Mouse (Mus musculus) ES-CJ7 (cell line): Measurements from ENCODE around the gene Cwf19l1.
"Not testable (repeated sequence)": the region's sequence is repeated elsewhere in the genome, so short reads cannot be mapped to it uniquely, and the experiment has no call there.

Source experiments
- DNase-seq: peaks from one replicate; pipeline ENCODE4 v3.0.0; 2011; ENCODE audit warnings: low read depth, low spot score

Gene Cwf19l1

GRCm38 (mm10) chr19:44135072-44135959 lies at the start of gene Cwf19l1:
Gene Cwf19l1, minus strand, starts transcription at chr19:44135876.
- DNase-seq, result peak; percentile 88

GRCm38 (mm10) chr19:44183968-44184367 lies 48.3 kb upstream of the Cwf19l1 start:
- no peak for DNase-seq

- DNase-seq, result no peak
Measured at GRCm38 (mm10) chr19:44180502-44180901, 44.8 kb upstream of the Cwf19l1 start.

- no peak for DNase-seq
Measured at GRCm38 (mm10) chr19:44176741-44177140, 41.1 kb upstream of the Cwf19l1 start.

- no peak for DNase-seq
Measured at GRCm38 (mm10) chr19:44174835-44175234, 39.2 kb upstream of the Cwf19l1 start.

- peak; percentile 64 for DNase-seq
Measured at GRCm38 (mm10) chr19:44161515-44161914, 25.8 kb upstream of the Cwf19l1 start.

GRCm38 (mm10) chr19:44159386-44159785 lies 23.7 kb upstream of the Cwf19l1 start:
- DNase-seq, result no peak

- DNase-seq, result no peak
Measured at GRCm38 (mm10) chr19:44157005-44157404, 21.3 kb upstream of the Cwf19l1 start.

GRCm38 (mm10) chr19:44153781-44154180 lies 18.1 kb upstream of the Cwf19l1 start:
- peak; percentile 61 for DNase-seq

GRCm38 (mm10) chr19:44148991-44149390 lies 13.3 kb upstream of the Cwf19l1 start:
- DNase-seq, result no peak

- DNase-seq, result no peak
Measured at GRCm38 (mm10) chr19:44148345-44148744, 12.7 kb upstream of the Cwf19l1 start.

GRCm38 (mm10) chr19:44146951-44147350 lies 11.3 kb upstream of the Cwf19l1 start:
- DNase-seq, result no peak

GRCm38 (mm10) chr19:44146568-44146879 lies 10.8 kb upstream of the Cwf19l1 start:
- no peak for DNase-seq

- DNase-seq, result peak; percentile 85
Measured at GRCm38 (mm10) chr19:44145702-44146567, 10.3 kb upstream of the Cwf19l1 start, which contains the start of gene Bloc1s2. Gene Bloc1s2, minus strand, starts transcription at chr19:44146446.

GRCm38 (mm10) chr19:44144366-44144765 lies 8.7 kb upstream of the Cwf19l1 start:
- DNase-seq, result no peak

GRCm38 (mm10) chr19:44135960-44136485 lies 347 bp upstream of the Cwf19l1 start:
- DNase-seq, result no peak

- DNase-seq, result no peak
Measured at GRCm38 (mm10) chr19:44132917-44133316, 2.8 kb downstream of the Cwf19l1 start.

- DNase-seq, result no peak
Measured at GRCm38 (mm10) chr19:44128560-44128959, 7.1 kb downstream of the Cwf19l1 start.

- no peak for DNase-seq
Measured at GRCm38 (mm10) chr19:44127729-44128497, 7.8 kb downstream of the Cwf19l1 start.

- DNase-seq, result no peak
Measured at GRCm38 (mm10) chr19:44121137-44121536, 14.5 kb downstream of the Cwf19l1 start.

- not testable (repeated sequence) for DNase-seq
Measured at GRCm38 (mm10) chr19:44120686-44121085, 15.0 kb downstream of the Cwf19l1 start.
